Mouse (Mus musculus) T-helper 2 cell (primary cell): Measurements from ENCODE around the gene Stx18.

Experiments
- in situ Hi-C: fragments of 300-600 bp; cut with MboI, MseI; formaldehyde crosslinking; loops from one replicate; pipeline ENCODE4 v1.15.1; 2025; ENCODE audit warnings: high pct_unique_total_duplicates

Gene Stx18

DNA sequence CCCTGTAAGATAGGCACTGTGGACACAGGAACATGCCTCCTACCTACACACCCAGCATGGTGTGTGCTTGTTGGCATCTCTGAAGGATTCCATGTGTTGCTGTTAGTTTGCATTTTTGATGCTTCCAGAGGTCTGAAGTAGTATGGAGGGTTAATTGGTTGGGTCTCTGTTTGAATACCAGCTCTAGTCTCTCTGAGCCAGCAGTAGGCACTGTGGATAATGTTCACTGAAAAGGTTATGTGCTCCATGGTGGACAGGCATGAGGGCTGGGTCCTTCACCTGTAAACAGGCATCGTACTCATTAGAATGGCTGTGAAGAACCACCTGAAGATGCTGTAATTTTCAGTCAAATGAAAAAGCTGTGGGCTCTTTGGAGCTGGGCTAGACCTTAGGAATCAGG, 41.9 kb downstream of the Stx18 start:
- in situ Hi-C loops, result loop anchor here (10.0 kb wide), 1 partner anchor 796 kb away; no protein-coding TSS in a partner anchor

- in situ Hi-C loops, result loop anchor here (10.0 kb wide), 1 partner anchor 798 kb away; no protein-coding TSS in a partner anchor
Measured at GRCm38 (mm10) chr5:38082589-38082988, 44.0 kb downstream of the Stx18 start.

DNA sequence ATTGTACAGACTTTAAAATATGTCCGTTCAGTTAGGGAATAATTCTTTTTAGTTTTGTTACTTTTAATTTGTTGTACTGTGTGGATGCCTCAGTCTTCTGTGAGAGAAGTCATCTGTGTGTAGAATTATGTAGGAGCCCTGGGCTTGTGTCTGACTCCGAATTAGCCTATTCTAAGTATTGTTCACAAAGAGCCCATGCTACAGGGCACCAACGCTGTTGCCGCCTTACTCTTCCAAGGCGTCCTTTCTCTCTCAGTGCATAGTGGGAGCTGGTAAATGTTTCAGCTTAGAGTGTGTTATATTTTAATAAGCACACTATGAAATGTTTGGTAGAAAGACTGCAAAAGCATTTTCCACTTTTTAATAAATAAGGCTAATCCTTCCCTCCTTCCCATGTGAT, 44.8 kb downstream of the Stx18 start:
- in situ Hi-C loops, result loop anchor here (10.0 kb wide), 1 partner anchor 799 kb away; no protein-coding TSS in a partner anchor

GRCm38 (mm10) chr5:38084616-38085015, 46.1 kb downstream of the Stx18 start:
- in situ Hi-C loops, result loop anchor here (10.0 kb wide), 1 partner anchor 800 kb away; no protein-coding TSS in a partner anchor

GRCm38 (mm10) chr5:38085561-38086392, 47.2 kb downstream of the Stx18 start:
- in situ Hi-C loops, result loop anchor here (10.0 kb wide), 1 partner anchor 801 kb away; no protein-coding TSS in a partner anchor

- in situ Hi-C loops, result no loop called here
Measured at GRCm38 (mm10) chr5:38090111-38090510, 51.6 kb downstream of the Stx18 start.

DNA sequence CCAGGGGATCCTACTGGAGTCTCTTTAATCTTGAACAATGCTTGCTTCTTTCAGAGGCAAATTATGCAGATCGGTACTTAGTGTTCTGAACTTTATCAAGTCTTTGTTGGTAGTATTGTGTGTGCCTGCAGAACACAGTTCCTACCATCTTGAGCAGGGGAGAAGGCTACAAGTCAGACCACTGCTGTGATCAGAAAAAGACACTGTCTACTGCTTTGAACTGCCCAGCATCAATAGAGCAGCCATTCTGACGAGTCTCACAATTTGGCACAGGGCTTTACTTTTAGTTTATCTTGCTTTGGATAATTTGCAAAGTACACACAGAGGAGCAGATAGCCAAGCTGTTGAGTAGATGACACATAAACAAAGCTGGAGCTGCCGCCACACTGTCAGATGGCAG, 52.0 kb downstream of the Stx18 start:
- in situ Hi-C loops, result no loop called here

DNA sequence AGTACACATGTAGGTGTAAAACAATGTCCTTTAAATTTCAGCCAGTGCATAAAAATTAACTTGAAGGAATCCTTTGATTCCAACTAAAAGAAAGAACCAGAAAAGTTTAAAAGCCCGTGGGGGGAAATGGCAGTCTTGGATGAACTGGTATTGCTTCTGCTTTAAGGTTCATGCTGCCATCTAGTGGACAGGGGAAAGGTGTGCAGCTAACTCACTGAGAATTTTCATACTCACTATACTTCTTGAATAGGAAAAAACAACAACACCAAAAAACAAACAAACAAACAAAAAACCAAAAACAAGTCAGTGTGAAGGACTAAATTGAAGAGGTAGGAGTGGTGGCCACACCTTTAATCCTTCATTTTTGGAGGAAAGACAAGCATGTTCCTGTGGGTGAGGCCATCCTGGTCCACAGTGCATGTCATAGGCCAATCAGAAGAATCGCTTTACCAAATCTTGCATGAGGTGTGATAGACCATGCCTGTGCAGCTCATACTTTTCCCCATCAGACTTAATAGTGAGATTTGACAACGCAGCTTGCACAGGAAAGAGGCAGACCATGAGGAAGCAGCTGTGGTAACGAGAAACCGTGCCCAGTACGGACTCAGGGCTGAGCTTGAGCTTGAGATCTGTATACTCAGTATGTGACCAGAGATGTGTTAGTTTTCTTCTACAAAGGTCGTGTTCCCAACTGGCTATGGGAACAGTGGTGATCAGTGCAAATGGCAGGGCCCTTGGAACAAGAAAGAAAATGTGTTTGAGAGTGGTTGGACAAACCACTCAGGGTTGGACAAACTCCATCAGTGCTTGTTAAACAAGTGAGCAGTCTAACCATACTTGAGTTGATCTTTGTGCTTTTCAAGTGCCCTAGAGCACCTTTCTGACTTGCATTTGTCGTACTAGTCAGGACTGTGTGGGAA, 52.8 kb downstream of the Stx18 start:
- in situ Hi-C loops, result no loop called here

DNA sequence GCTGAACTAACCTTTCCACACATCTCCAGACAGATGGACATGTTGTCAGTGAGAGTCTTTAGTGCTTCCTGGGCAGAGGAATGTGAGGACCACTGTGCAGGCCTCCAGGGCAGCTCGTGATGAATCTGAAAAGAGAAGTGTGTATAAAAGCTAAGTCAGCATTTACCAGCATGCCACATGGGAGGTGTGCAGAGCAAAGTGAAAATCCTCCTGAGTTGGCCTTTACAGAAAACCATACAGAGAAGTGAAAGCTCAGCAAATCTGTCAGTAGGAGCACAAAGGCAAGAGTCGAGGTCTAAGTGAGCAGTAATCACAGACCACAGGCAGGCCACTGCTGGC, 53.4 kb downstream of the Stx18 start:
- in situ Hi-C loops, result no loop called here

GRCm38 (mm10) chr5:38094331-38094730, 55.8 kb downstream of the Stx18 start:
- in situ Hi-C loops, result no loop called here

- in situ Hi-C loops, result no loop called here
Measured at GRCm38 (mm10) chr5:38097501-38098093, 59.1 kb downstream of the Stx18 start.

DNA sequence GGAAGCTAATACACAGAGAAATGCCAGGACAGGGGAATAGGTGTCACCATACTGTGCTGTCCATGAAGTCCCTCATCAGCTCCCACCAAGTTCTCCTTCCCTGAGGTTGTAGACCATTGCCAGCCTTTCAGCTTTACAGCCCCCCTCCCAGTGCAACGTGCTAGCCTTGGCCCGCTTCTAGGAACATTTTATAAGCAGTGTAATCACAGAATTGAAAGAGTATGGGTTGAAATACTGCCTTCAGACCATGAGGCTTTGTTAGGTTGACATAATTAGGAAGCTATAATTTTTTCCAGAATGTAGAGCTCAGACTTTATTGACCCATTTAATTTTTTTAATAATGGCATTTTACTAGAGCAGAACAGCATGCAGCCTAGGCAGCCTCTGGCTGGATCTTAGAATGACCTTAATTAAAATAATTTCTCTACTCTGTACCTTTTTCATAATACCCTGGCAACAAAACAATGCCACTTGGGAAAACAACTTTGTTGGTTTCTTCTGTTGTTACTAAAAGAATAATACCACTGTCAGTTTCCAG, 60.7 kb downstream of the Stx18 start:
- in situ Hi-C loops, result no loop called here

- in situ Hi-C loops, result no loop called here
Measured at GRCm38 (mm10) chr5:38102945-38103344, 64.4 kb downstream of the Stx18 start.

DNA sequence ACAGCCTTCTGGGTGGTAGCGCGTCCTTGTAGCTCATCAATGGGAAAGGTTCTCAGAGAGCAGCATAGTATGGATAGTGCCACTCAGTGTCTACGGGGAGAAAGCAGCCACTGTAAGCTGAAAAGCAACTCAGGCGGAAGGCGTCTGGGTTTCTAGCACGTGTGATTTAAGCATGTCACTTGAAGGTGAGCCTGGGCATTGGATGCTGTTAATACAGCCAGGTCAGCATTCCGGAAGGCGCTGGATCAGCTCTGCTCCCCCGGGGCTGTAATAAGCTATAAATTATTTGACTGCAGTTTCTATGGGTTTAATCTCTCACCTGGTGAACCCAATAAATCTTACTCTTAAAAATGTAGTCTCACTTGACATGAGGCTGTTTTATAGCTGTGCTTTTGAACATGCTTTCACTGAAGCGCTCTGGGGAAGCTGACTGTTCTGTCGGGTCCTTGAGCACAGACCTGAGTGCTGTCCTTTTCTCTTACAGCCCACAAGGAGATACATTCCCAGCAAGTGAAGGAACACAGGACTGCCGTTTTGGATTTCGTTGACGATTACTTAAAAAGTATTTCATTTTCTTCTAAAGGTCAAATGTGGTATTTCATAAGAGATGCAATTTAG, 67.6 kb downstream of the Stx18 start:
- in situ Hi-C loops, result no loop called here

- in situ Hi-C loops, result no loop called here
Measured at GRCm38 (mm10) chr5:38106807-38107206, 68.3 kb downstream of the Stx18 start.

DNA sequence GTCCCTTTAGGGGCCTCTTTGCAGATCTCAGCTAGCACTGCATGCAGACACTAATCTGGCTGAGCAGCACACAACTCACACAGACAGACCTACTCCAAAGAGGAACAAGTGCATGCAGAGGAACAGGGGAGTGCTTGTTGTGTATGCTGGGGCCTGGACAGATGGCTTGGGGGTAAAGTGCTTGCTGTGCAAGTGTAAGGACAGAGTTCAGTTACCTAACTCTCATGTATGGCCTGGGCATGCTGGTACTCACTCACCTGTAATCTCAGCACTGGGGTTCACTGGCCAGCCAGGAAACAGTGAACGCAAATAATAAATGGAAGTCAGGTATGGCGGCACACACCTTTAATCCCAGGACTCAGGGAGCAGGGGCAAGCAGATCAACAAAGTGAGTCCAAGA, 76.0 kb downstream of the Stx18 start:
- in situ Hi-C loops, result no loop called here

DNA sequence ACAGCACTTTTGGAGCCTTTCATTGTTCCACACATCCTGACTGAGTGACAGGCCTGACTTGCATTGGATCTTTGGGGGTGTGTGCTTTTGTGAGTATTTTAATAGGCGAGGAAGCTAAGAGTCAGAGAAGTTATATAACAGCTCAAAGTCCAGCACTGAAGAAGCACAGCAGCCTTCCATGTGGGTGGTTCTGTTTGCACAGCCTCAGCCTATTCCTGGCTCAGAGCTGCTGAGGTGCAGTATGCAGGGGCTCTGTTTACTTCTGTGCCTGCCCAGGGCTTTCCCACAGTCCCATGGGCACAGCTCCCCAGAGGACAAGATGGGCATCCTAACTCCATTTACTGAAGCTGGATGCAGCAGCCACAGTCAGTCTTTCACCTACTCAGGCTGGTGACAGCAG, 78.5 kb downstream of the Stx18 start:
- in situ Hi-C loops, result no loop called here

- in situ Hi-C loops, result no loop called here
Measured at GRCm38 (mm10) chr5:38119268-38119667, 80.7 kb downstream of the Stx18 start.

DNA sequence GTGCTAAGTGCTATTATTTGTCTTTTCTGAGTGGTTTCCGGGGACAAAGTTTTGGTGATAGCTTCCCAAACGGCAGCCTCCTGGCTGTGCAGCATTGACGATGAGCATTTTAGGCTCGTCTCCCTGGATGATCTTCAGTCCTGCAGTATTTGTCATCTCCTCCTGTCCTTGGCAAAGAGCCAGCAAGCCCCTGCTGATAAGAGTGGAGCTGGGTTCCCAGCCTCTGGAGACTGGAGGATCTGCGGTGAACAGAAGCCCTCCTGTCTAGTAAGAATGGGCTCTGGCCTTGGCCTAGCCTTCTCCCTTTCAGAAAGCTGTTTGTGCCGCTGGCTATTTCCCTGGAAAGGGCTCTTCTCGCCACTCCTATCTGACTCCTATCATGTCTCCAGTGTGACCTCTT, 83.2 kb downstream of the Stx18 start:
- in situ Hi-C loops, result no loop called here

DNA sequence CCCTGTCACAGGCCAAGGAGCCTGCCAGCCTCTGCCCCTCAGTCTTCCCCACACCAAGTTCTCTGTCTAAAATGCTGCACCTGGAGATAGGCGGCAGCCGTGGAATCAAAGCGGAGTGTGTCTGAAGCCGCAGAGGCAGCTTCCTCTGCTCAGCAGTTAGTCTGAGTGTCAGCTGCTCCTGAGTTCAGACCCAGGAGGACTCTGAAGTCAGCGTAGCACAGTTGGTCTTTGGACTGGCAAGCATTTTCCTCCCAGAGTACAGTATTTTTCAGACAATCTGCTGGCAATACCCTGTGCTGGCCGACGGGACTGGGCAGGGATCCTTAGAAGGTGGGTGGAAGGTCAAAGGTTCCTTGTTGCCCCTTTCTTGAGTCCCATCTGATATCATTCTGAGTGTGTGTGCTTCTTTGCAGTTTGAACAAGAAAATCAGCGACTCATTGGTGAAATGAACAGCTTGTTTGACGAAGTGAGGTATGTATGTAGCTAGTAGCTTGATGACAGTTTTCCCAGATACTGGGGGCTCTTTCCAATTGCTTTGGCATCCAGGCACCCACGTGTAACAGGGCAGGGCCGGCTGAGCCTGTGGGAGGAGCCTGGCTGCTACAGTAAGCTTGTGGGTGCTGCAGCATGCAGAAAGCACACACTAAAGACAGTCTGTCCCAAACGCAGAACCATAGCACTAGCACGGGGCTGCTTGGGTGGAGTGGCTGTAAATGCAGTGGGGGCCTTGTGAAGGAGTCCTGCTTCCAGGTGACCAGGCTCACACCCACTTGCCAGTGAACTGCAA, 88.2 kb downstream of the Stx18 start:
- in situ Hi-C loops, result no loop called here
